Mouse (Mus musculus) limb, embryonic 14.5 days (tissue): ENCODE measurements around the gene Srrd. TPM values are rescaled to one million over a fixed set of nuclear protein-coding genes. Genes with fewer than 3 reads are reported as not detected.

Experiments
- ATAC-seq: fragments of 200-750 bp; cut with Nextera tagmentation; 2 replicates; pipeline ENCODE4 v1.8.0; 2017; ENCODE audit warnings: low read depth, moderate number of reproducible peaks, moderate TSS enrichment; ENCODE audit not compliant: low FRiP score
- DNase-seq: peaks from one replicate; pipeline ENCODE4 v3.0.0-alpha.2; 2015; ENCODE audit warnings: low spot score
- H3K27ac ChIP-seq: fragments of 300-500 bp; sonication (generic); replicated peaks from 2 replicates; pipeline ENCODE4 v1.5.1; 2014; ENCODE audit warnings: low read depth, mild to moderate bottlenecking, low read length, moderate library complexity, mixed read lengths
- H3K27me3 ChIP-seq: fragments of 300-500 bp; sonication (generic); 2 replicates; pipeline ENCODE4 v1.6.1; 2014; ENCODE audit warnings: low read length, mixed read lengths; ENCODE audit not compliant: control insufficient read depth, insufficient read depth
- H3K36me3 ChIP-seq: fragments of 300-500 bp; sonication (generic); 2 replicates; pipeline ENCODE4 v1.6.1; 2014; ENCODE audit warnings: mild to moderate bottlenecking, low read length, moderate library complexity, mixed read lengths; ENCODE audit not compliant: control insufficient read depth, insufficient read depth
- H3K4me1 ChIP-seq: fragments of 300-500 bp; sonication (generic); 2 replicates; pipeline ENCODE4 v1.6.1; 2014; ENCODE audit warnings: antibody characterized with exemption, low read length, mixed read lengths; ENCODE audit not compliant: control insufficient read depth, insufficient read depth
- H3K4me2 ChIP-seq: fragments of 300-500 bp; sonication (generic); replicated peaks from 2 replicates; pipeline ENCODE4 v1.6.1; 2014; ENCODE audit warnings: low read depth, mild to moderate bottlenecking, low read length, moderate library complexity; ENCODE audit not compliant: severe bottlenecking
- H3K4me3 ChIP-seq: fragments of 300-500 bp; sonication (generic); replicated peaks from 2 replicates; pipeline ENCODE4 v1.5.1; 2014; ENCODE audit warnings: low read length
- H3K9ac ChIP-seq: fragments of 300-500 bp; sonication (generic); 2 replicates; pipeline ENCODE4 v1.6.1; 2014; ENCODE audit warnings: mild to moderate bottlenecking, low read depth, low read length, moderate library complexity; ENCODE audit not compliant: severe bottlenecking
- H3K9me3 ChIP-seq: fragments of 300-500 bp; sonication (generic); 2 replicates; pipeline ENCODE4 v1.6.1; 2016; ENCODE audit warnings: low read length; ENCODE audit not compliant: control insufficient read depth
- POLR2A ChIP-seq: fragments of 200-500 bp; IDR thresholded peaks from 2 replicates; pipeline ENCODE4 v1.8.0; 2012; ENCODE audit warnings: inconsistent platforms, mild to moderate bottlenecking, moderate library complexity, borderline replicate concordance; ENCODE audit not compliant: insufficient read depth, insufficient read length; ENCODE audit errors: extremely low read depth
- WGBS: fragments of 180-500 bp; shearing (Covaris S2); extraction: QIAGEN DNeasy Blood & Tissue Kit; methylation state at CpG from one replicate; pipeline ENCODE4 v1.1.7; 2014; 5-methylcytosine and 5-hydroxymethylcytosine counted together
- polyA plus RNA-seq, 2 experiments: library from polyadenylated mRNA; depleted of rRNA in 1 of 2; stranded (reverse) in 1 of 2; unstranded in 1 of 2; fragments of >200 nt; fragmentation: Nextera tagmentation in 1 of 2; extraction: Ambion mirVana in 1 of 2; gene quantifications; 2 replicates each; pipeline versions ENCODE4 v1.2.1 to v1.2.3; 2012 to 2014

The Srrd gene
- polyA plus RNA-seq, 2 experiments, result 43.7 to 60.7 TPM

DNA sequence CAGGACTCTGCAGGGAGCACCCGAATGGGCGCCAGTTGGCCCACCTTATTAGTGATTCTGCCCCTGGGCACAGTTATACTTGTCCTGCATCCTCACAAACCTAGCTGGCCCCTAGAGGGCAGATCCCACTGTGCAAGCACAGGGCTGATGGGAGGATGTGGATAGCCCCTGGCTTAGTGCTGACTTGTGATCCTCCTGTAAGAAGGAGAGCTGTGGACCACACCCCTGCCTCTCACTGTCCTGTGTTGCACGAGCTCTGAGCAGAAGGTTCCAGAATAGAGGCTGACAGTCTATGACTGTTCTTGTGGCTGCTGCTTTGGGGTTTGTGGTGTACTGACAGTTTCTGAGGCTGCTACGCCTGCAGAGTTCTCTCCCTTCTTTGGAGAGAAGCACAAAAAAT lies 41.1 kb downstream of the Srrd start:
- Histone ChIP-seq H3K9ac (no peak overlapping the region), H3K4me1 (no peaks in the 10 kb centered on the region), H3K9me3 (no peaks in the 10 kb centered on the region), H3K27me3 (no peaks in the 10 kb centered on the region), H3K4me2 (no peak overlapping the region), H3K36me3 (peaks cover 8% of the 10 kb centered on the region; the same call in 1 of the 2 replicates), H3K4me3 (no peak overlapping the region), H3K27ac (no peak overlapping the region)
- TF ChIP-seq POLR2A, result no peak
- ATAC-seq (no peak), DNase-seq (no peak)
- 81% methylated on average over 4 of the region's 4 CpGs for WGBS

DNA sequence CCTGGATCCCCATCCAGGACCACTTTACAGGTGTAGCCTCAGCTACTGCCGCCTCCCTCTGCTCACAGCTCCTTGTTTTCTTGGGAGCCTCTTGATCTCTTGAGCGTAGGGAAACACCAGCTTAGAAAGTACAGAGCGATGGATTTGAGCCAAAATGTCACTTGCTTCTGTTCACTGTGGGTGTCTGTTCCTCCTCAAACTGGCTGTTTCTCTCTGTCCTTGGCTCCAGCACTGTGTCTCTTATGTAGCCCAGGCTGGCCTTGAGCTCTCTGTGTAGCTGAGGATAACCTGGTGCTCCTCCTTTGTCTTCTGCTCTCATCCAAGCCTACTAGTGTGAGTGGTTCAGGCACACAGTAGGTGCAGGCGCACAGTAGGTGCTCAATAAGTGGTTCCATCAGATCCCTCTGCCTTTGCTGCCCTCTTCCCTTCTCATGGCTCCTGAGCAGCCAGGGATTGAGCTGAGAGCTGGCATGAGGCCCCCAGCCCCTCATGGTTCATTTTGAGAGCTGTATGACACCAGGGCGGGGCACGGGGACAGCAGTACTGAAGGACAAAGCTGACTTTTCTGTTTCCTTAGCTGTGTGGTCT lies 42.0 kb downstream of the Srrd start:
- no peaks in the 10 kb centered on the region for H3K27me3 ChIP-seq
- DNase-seq (no peak), ATAC-seq (no peak)
- H3K27ac ChIP-seq, result no peak overlapping the region
- no peak overlapping the region for H3K4me2 ChIP-seq
- no peaks in the 10 kb centered on the region for H3K9me3 ChIP-seq
- H3K9ac ChIP-seq, result no peak overlapping the region
- no peak overlapping the region for H3K4me3 ChIP-seq
- no peaks in the 10 kb centered on the region for H3K4me1 ChIP-seq
- H3K36me3 ChIP-seq, result peaks cover 8% of the 10 kb centered on the region; the same call in 1 of the 2 replicates
- TF ChIP-seq POLR2A, result no peak
- 89% methylated on average over 6 of the region's 6 CpGs for WGBS

DNA sequence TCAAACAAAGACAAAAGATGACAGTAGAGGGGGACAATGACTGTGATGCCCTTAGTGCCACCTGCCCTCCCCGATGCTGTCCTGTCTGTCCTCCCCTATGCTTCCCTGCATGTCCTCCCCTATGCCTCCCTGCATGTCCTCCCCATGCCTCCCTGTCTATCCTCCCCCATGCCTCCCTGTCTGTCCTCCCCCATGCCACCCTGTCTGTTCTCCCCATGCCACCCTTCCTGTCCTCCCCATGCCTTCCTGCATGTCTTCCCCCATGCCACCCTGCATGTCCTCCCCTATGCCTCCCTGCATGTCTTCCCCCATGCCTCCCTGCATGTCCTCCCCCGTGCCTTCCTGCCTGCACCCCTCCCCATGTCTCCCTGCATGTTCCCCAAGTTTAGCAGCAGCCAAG lies 42.7 kb downstream of the Srrd start:
- no peak overlapping the region for H3K4me2 ChIP-seq
- peaks cover 5% of the 10 kb centered on the region; the same call in 1 of the 2 replicates for H3K36me3 ChIP-seq
- no peaks in the 10 kb centered on the region for H3K4me1 ChIP-seq
- DNase-seq (no peak), ATAC-seq (no peak)
- WGBS, result 82% methylated on average over 2 of the region's 2 CpGs
- no peak overlapping the region for H3K9ac ChIP-seq
- H3K9me3 ChIP-seq, result no peaks in the 10 kb centered on the region
- no peak for TF ChIP-seq POLR2A
- H3K4me3 ChIP-seq, result no peak overlapping the region
- no peak overlapping the region for H3K27ac ChIP-seq
- H3K27me3 ChIP-seq, result no peaks in the 10 kb centered on the region

DNA sequence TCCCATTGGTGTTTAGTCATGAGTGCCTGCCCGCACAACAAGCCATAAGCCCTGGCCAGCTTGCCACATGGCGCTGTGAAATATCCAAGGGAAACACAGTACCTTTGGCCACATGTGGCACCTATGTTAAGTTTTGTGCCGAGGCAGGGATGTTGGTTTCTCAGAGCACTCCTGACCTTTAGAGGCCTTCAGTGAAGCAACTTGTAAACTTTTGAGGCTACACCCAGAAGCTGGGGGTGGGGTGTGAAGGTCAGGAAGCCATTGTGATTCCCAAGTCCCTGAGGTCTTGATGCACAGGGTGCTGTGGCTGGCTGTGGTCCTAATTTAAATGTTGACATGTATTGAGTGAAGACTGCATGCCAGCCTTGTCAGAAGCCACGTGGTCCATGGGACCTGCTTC lies 43.4 kb downstream of the Srrd start:
- H3K27ac ChIP-seq, result no peak overlapping the region
- H3K4me3 ChIP-seq, result no peak overlapping the region
- H3K27me3 ChIP-seq, result no peaks in the 10 kb centered on the region
- H3K9me3 ChIP-seq, result no peaks in the 10 kb centered on the region
- ATAC-seq (no peak), DNase-seq (no peak)
- 81% methylated on average over 4 of the region's 4 CpGs for WGBS
- no peaks in the 10 kb centered on the region; the same call in 1 of the 2 replicates for H3K36me3 ChIP-seq
- no peak for TF ChIP-seq POLR2A
- H3K9ac ChIP-seq, result no peak overlapping the region
- H3K4me1 ChIP-seq, result no peaks in the 10 kb centered on the region
- H3K4me2 ChIP-seq, result no peak overlapping the region

DNA sequence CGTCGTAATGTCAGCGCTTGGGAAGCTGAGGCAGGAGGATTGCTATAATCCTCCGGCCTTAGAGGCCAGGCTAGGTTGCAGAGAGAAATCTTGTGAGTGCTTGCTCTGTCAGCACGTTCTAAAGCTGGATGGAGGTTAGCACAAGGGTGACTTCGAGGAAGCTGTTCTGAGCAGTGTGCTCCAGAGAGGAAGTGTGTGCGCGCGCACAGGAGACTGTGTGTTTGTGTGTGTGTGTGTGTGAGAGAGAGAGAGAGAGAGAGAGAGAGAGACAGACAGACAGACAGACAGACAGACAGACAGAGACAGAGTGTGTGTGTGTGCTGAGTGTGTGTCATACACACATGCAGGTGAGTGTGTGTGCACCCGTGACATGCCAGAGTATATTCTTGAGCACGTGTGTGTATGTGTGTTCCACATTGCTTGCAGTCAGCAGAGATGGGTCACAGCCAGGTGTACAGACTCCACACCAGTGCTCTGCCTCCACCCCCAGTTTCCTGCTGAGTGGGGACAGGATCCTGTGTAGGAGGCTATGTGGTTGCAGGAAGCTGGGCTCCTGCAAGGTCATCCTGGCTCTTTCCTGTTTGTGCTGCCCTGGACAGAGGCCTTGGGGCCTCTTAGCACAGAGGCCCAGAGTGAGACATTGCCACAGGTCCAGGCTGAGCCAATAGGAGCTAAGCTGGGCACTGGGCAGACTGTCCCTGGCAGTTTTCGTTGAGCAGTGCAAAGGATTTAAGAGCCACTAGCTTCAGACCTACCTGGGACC lies 44.4 kb downstream of the Srrd start:
- Histone ChIP-seq H3K9me3 (no peaks in the 10 kb centered on the region), H3K9ac (no peak overlapping the region), H3K4me1 (no peaks in the 10 kb centered on the region), H3K4me3 (no peak overlapping the region), H3K27ac (no peak overlapping the region), H3K27me3 (no peaks in the 10 kb centered on the region), H3K36me3 (no peaks in the 10 kb centered on the region), H3K4me2 (no peak overlapping the region)
- ATAC-seq (no peak), DNase-seq (no peak)
- WGBS, result 84% methylated on average over 12 of the region's 12 CpGs
- no peak for TF ChIP-seq POLR2A
